Mouse (Mus musculus) cortical plate, adult 2 months (tissue): ENCODE data around the gene Slc12a1.

Experiments
- CTCF ChIP-seq: fragments of 200-500 bp; IDR thresholded peaks from 2 replicates; pipeline ENCODE4 v1.5.1; 2011; ENCODE audit warnings: mild to moderate bottlenecking, control low read depth, low read length; ENCODE audit not compliant: insufficient read depth; ENCODE audit errors: extremely low read depth
- POLR2A ChIP-seq: fragments of 200-500 bp; IDR thresholded peaks from 2 replicates; pipeline ENCODE4 v1.6.1; 2011; ENCODE audit warnings: mild to moderate bottlenecking, low read length, control low read depth; ENCODE audit not compliant: insufficient read depth; ENCODE audit errors: extremely low read depth

DNA sequence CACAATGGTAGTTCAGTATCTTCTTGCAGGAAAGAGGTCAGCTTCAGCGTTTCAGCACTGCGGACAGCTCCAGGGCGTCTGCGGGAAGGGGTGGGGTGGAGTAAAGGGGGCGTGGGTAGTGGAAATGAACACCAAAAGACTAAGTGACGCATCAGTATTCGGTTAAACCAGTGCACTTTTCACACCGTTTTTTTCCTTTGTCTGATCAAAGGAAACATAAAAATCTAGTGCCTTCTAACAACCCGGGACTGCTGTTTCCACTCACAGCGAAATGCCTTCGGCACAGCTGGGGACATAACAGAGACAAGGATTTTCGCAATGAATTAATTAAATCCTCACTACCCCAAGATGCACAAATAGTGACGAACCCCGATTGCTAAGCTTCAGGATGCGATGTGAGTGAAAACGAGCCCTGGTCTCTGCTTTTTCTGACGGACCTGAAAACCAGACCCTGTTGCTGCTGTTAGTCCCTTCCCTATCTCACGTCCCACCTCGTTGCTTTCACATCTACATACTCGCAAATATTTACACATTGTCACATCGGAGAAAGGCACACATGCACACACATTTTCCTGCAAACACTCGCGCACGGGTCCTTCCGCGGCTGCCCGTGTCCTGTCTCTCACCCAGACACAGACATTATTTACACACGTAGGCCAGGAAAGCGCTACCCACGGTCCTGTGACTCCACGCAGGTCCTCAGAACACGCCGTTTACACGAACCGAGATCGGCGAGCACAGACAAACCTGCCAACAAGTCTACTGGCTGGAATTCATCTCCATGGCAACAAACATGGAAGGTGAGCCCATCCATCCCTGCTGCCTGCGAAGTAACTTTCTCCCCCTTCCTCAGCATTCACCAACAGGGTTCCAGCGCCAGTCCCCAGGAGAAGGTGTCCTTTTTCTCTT, 16.1 kb upstream of the Slc12a1 start, which contains the start of gene Ctxn2:
- TF ChIP-seq CTCF (no peak), POLR2A (peak; percentile 37; the same call in 1 of the 2 replicates)
